Mouse (Mus musculus) heart, adult 11 months (tissue): ENCODE results near the gene Dnal1.

ENCODE experiments used
- DNase-seq: peaks from one replicate; pipeline ENCODE4 v3.0.0; 2022

Dnal1 gene

DNA sequence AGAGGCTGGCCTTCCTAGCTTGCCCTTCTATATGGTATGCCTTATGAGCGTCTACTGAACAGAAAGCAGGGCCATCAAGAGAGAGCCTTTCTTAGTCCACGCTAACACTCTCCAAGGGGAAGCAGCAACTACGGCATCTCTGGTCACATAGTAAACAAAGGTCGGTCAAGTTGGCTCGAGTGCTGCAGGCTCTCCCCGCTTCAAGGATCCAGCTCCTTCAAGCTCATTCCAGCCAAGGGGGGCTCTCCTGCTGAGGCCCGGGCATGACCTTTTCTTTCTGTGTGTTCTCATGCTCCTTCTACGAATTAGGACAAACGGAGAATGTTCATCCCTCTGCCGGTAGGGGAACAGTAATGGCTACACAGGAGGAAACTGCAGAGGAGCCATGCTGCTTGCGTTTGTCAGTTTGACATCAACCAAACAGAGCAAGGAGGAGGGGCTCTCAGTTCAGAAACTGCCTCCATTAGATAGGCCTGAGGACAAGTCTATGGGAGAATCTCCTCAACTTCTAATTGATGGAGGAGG, 49.5 kb downstream of the Dnal1 start:
- peak; percentile 88 for DNase-seq

DNA sequence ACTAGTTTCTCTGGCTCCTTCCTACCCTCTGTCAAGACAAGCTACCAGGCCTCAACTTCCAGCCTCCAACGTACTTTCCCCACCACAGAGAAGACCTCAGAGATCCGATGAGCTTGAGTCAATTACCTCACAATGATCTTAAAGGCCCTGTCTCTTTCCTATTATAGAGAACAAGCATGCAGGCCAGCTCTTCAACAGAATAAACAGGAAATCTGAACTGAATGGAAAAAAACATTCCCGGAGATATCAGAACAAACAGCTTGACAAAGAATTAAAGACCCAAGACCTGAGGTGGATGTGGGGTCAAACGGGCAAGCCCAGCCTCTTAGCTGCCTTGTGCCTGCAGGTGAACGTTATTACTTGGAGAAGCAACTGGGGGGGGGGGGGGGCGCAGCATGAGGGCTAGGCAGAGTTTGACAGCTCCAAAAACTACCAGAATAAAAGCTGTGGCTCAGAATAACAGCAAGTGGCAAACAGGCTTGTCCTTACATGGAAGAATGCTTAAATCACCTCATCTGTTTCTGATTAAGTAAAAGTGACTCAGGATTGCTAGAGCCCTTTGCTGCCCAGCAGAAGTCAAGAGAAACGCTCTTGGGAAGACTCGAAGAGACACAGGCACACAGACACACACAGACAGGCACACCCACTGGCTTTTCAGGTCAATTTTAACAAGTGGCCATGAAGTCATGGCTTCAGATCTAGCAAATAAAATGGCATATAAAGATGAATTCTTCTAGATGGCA, 51.6 kb downstream of the Dnal1 start:
- peak; percentile 91 for DNase-seq

DNA sequence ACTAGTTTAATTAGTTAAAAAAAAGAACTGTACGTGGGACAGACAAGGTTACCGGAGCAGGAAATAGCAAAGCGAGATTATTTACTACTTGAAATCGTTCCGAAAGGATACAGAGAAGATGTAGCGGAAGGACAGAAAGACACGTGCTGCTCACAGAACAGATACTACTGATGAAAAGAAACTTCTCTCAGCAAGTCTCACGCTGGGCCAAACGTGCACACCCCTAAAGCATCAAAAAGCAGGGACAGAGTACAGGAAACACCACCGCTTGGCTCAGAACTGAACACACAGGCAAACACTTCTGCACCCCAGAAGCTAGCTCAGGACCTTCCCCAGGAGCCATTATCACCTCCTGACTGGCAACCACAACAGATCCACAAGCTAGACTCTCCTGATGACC, 56.4 kb downstream of the Dnal1 start:
- no peak for DNase-seq

DNA sequence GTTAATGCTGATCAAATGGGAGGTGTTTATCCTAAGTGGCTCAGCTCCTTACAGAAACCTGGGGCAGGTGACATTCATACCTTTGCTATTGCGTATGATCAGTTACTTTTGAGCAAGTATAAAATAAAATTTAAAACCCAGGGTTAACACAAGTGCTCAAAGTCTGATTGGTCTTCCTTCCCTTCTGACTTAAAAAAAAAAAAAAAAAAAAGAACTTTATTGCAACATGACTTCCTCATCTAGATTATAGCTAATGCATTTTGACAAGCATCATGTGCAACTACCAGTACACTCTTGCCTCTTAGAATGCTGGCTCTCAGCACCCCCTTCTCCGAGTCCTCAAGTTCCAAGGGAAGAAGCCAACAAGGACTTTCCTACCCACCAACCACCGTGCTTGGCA, 58.0 kb downstream of the Dnal1 start:
- DNase-seq, result no peak

DNA sequence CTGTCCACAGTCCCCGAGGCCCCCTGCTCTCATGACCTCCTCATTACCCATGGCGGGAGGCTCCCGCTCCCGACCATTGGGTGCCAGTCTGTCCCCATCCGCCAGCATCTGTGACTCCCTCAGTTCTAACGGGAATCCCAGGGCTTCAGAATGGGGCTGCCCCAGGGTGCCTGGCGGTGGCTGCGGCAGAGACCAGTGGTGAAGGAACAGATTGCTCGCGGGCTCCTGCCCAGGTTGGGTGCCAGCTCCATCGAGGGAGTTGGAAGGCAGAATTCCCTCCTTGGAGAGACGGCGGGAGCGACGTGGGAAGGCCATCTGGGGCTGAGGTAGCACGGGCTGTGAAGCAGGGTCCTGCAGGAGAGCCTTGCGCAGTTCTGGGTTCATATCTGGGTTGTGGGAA, 58.7 kb downstream of the Dnal1 start:
- DNase-seq, result peak; percentile 94

DNA sequence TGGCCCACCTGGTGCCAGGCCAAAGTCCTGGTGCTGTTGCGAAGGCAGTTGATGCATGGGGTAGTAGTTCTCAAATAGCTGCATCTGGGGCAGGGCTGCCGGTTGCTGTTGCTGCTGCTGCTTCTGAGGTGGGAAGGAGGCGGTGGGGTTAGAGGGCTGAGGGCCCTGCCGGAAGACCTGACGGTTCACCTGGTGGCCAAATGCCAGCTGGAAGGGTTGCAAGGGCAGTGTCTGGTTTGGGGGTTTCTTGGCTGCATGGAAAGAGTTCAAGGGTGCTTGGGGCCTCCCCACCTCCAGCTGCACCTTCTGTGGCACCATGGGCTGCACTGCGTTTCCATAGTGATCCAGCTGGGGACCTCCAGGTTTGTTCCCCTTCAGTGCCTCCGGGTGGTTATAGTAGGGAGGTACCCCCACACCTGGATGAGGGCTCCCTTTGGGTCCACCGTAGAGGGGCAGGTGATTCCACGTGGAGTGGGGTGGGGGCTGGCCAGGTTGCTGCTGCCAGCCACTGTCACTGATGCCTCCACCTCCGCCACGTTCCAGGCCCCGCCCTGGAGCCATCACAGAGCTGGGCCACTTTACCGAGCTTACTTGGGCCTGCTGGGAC, 59.2 kb downstream of the Dnal1 start:
- peak; percentile 94 for DNase-seq

DNA sequence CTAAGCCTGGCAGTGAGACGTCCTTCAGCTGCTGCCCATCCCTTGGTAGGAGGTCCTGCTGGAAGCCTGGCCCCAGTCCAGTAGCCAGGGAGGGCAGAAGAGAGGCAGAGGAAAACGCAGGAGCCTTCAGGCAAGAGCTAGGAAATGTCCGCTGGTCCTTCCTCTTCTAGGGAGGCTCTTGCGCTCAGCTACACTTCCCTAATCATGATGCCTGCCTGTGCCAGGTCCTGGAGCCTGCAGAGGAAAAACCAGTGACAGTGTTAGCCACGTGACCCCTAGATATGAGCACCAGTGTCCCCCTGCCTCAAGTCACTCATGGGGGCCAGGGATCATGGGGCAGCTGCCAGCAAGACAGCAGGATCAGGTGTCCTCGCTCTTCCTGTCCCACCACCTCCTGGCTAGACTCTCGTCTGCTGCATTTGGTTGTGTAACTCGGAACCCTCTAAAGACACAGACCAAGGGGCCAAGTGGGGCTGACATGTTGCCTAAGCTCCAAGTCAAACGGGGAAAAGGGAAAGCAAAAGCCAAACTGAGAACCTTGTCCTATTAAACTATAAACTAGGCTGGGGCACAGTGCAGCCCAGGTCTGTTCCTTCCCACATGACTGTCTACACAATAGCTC, 60.1 kb downstream of the Dnal1 start:
- peak; percentile 98 for DNase-seq

DNA sequence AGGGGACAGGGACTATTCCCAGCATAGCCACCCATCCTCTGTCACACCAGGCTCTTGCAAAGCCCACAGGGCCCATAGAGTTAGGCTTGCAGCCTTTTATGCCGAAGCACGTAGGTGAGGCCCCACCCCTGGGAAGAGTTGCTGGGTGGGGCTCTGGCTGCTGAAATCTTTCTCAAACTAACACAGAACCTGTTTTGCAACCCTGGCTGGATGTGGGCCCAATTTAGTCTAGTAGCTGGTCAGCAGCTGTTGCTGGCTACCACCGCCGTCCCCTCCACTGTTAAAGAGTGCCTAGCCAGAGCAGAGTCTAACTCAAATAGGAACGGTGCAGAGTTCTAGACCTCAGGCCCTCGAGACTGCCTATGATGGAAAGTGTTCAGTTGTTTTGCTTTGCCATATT, 60.7 kb downstream of the Dnal1 start:
- peak; percentile 98 for DNase-seq

DNA sequence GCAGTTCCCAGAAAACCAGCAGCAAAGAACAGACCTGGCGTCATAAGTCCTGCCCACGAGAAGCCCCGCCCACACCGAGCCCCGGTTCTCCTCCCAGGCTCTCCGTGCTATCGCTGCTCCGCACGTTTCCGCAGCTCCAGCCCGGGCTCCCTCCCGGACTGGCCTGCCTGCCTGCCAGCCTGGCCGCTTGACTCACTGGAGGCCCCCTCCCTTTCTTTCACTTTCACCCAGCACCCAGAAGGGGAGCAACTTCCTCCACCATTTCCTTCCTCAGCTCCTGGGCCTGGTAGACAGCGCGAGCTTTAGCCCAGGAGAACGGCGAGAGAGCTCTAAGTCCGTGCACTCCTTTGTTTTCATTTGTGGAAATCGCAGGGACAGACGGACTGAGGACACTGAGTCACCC, 61.5 kb downstream of the Dnal1 start:
- DNase-seq, result peak; percentile 100

DNA sequence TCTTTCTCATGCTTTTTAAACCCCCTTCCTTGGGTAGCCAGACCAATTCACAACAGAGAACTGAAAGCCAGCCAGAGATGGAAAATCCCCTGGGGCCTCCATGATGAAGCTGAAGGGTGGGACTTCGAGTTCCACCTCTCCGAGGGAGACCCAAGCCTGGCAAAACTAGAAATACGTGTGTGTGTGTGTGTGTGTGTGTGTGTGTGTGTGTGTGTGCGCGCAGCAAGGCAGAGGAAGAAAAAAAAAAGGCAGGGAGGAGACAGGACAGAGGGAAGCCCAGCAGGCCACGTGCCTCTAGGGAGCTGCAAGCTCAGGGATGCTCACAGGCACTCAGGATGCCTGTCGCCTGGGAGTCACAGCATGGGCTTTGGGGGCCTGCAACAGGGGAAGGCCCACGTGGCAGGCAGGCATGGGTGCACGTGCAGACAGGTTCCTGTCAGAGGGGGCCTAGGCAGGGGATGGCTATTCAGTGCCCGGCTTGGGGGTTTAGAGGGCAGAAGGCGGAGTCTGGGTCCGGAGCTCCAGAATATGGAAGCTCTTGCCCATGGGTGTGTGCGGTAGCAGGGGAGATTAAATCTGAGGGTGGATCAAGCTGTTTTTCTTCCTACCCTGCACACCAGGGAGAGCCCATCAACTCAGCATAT, 62.1 kb downstream of the Dnal1 start:
- DNase-seq, result peak; percentile 97

DNA sequence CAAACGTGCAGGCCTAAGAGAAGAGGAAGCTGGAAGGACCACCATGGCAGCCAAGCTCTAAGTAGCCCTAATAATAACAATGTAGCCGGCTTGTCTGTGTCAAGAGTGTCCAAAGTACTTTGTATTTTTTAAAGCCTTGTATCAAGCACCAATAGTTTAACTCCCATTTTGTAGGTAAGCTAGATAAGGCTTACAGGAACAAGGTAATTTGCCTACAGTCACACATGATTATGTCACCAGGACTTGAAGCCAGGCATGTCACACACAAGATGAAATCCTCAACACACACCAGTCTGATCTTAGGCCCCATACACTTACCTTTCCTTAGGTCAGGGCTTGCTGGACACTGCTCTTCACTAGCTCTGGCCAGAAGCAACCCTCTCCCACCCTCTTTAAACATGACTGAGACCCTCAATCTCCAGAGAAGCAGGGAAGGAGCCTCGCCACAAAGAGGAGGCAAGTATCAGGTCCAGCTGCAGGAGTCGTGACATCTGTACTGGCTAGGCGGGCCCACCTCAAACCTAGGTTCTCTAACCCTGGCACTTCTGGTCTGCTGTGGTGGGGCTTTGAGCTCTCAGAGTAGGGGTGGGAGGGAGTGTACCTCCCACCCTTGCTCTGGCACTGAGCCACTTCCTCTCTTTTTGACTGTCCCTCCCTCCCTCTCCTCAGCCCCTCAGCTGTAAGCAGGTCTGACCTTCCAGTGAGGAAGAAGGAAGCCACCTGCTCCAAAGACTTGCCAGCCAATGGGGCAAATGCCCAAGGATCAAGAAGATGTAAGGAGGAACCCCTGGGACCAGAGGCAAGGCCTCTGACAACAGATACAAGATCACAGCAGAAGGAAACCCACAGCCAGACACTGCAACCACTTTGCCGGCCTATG, 63.0 kb downstream of the Dnal1 start:
- DNase-seq, result peak; percentile 93

DNA sequence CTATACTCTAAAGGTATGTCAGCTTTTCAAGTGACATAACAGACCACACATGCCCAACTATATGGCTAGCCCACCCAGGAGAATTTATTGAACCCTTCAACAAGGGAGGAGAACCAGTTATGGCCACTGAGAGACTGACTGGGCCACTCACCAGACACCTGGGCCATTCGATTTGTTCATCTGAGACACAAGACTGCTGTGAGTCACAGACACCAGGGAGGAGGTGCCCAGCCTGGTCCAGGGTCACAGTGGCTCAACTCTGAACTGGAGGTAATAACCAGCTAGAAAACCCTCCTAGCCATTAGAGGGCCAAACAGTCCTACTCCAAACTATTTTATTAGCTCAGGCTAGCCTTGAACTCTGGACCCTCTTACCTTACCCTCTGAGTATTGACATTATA, 63.9 kb downstream of the Dnal1 start:
- DNase-seq, result peak; percentile 87

DNA sequence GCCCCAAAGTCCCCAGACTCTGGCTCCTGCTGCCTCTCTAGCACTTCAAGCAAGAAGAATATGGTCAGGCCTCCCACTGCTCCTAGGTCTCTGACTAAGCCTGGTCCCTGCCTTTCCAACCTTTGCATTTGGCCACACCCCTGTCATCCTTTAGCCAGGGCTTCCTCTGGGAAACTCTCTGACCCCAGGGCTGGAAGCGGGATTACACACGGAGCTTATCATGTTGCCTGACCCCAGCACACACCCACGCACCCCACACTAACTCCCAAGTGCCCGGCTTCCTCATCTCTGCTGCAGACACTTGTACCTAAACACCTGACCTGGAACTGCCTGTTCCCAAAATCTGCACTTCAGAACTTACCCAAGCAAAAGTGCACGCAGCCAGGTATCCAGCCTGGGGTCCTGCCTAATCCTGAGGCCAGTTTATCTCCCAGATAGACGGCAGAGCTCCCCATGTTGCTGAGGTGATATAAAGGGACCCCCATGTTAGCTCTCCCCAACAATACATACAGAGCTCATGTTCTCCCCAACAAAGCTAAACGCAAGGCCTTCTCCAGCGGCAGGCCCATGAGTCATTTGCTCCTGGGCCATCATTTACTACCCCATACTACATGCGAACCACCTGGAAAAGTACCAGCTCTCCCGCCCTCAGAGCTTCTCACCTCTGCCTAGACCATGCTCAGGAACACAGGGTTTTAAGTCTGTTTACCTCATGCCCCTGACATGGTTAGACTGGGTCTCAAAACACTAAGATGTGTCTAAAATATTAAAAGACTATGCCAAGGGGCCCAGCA, 64.7 kb downstream of the Dnal1 start:
- DNase-seq, result peak; percentile 93

DNA sequence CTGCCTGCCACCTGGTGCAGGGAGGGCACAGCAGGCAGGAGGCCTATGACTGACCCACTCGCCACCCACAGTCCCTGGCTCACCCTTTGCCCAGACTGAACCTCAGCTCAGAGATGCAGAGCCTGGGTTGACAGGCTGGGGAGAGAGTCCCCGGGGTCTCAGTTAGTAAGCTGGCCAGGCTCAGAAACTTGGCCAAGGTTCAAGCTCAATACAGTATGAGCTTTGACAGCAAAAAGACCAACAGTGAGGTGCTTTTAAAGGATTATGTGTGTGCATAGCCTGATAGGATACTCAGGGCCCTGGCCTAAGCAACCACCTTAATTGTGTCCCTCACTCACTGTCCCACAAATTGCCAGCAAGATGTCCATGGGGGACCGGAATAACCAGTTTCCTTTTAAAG, 65.9 kb downstream of the Dnal1 start:
- DNase-seq, result peak; percentile 87

DNA sequence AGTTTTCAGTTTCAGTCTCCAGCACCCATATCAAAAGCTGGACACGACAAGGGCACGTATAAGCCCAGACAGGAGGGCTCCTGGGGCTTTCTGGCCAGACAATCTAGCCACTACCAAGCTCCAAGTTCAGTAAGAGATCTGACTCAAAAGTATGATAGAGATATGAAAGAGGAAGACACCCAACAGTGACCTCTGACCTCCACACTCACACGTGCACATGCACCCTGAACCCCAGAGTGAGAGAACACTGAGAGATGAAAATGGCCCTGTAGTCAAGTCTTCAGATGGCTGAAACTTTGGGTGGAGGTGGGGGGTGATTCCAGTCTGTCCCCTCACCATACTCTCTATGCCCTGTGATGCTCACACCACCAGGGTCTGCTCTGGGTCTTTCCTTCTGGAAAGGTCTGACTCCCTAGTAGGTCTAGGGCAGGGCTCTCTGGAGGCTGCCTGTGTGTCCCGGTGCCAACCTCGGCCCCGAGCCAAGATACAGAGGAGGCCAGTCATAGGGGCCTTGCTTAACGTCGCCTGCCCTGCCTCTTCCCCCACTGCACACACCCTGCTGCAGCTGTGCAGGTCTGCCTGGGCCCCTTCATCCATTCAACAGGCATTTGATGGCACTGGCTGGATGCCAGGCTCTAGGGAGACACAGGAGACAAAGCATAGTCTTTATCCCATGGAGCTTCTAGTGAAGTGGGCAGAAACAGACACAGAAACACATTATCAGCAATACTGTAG, 66.7 kb downstream of the Dnal1 start:
- DNase-seq, result peak; percentile 98

DNA sequence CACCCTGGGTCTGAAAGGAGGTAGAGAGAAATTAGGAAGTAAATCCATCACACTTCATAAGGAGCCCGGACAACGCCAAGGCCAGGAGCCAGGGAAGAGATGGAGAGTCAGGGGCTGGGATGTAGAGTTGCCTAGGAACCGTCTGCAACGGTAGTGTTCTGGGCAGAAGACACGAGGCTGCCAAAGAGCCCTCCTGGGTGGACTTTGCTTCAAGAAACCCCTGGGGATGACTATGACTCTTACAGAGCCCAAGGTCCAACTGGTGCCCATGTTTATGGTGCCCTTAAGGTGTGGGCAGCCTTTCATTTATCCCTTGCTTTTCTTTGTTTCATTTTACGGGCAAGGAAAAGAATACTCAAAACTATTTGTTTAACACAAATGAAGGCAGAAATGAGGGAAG, 67.8 kb downstream of the Dnal1 start:
- no peak for DNase-seq

DNA sequence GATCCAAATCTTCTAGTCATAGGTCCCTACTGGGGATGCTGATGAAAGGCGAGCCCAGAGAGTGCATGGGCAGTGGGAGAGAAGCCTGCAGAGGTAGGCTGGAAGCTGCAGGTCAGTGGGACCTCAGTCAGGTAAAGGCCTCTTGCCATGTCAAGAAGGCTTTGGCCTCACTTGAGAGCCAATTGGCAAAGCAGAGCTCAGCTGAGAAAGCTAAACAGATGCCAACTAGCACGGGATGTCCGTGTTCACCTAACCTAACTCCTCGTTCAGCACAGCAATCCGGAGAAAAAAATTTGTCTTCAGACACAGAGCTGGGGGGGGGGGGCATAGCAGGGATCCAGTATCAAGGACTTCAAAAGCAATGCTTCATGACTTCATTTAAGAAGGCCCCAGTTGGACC, 70.8 kb downstream of the Dnal1 start:
- peak; percentile 88 for DNase-seq

DNA sequence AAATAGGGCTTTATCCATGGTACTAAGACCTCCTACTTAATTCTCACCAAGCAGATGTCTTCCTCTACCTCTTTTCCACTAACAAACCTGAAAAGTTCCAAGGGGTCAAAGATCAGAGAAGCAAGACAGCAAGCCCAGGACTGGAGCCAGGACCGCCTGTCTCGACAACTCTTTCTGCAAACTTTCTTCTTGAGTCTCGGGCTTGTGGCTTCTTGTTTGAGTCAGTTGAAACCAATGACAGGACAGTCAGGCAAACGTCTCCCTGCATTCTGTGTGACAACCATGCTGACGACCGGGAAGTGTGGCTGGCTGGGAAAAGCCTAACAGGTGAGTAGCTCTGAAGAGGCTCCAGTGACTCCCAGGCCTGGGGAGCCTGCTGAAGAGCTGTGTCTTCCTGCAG, 71.4 kb downstream of the Dnal1 start:
- peak; percentile 85 for DNase-seq

DNA sequence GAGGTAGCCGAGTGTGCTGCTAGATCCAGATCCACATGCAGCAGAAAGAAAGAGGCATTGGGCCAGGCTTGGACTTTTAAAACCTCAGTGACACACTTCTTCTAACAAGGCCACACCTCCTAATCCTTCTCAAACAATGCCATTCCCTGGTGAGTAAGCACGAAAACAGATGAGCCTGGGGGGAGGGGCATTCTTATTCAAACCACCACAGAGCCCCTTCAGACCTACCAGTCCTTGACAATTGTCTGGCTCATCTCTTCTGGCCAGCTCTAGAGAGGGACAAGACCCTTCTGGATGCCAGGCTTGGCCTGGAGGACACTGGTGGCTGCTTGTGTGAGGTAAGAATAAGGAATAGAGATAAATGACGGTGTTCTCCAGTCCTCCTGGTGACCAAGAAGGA, 72.4 kb downstream of the Dnal1 start:
- DNase-seq, result peak; percentile 91

DNA sequence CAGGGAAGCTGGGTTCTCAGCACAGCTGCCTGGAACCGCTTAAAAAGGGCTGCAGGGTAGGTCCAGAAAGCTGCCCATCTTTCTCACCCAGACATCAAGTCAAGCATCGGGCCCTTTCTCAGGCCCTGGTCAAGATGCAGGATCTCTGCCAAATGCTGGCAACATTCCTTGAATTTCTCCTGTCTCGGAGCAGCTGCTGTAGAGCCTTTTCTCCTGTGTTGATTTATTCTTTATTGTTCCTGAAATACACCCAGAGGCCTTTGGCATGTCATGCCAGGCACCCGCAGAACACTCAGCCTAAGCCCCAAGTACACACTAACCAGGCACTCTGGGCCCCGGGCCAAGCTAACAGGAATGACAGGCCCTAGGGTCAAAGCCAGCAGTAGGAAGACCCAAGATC, 72.8 kb downstream of the Dnal1 start:
- DNase-seq, result peak; percentile 96
